Mouse (Mus musculus): ENCODE data around the gene Shroom2. TPM values are rescaled to one million over a fixed set of nuclear protein-coding genes. Genes with fewer than 3 reads are reported as not detected.
"Not testable (repeated sequence)": the region's sequence is repeated elsewhere in the genome, so short reads cannot be mapped to it uniquely, and the experiment has no call there.

Gene Shroom2
- polyA plus RNA-seq, 1 experiment, result 4.5 TPM

- no peak overlapping the region for H3K27ac ChIP-seq (ENCODE audit: insufficient read depth, low read length)
- no peak overlapping the region for H3K4me3 ChIP-seq (ENCODE audit: insufficient read depth, low read length)
- TF ChIP-seq CTCF (IDR thresholded peaks at IDR 0.05; ENCODE audit: borderline replicate concordance, insufficient read depth, low read length) (no peak), POLR2A (IDR thresholded peaks at IDR 0.05; ENCODE audit: low read depth, low read length) (no peak)
- H3K4me1 ChIP-seq (ENCODE audit: control insufficient read depth, insufficient read depth, low read length), result no peaks in the 10 kb centered on the region
Measured at GRCm38 (mm10) chrX:152762855-152763254, 6.4 kb downstream of the Shroom2 start.

GRCm38 (mm10) chrX:152762437-152762836 lies 6.8 kb downstream of the Shroom2 start:
- TF ChIP-seq CTCF (IDR thresholded peaks at IDR 0.05; ENCODE audit: borderline replicate concordance, insufficient read depth, low read length), result no peak
- TF ChIP-seq POLR2A (IDR thresholded peaks at IDR 0.05; ENCODE audit: low read depth, low read length), result no peak
- Histone ChIP-seq H3K4me3 (ENCODE audit: insufficient read depth, low read length) (no peak overlapping the region), H3K4me1 (ENCODE audit: control insufficient read depth, insufficient read depth, low read length) (no peaks in the 10 kb centered on the region), H3K27ac (ENCODE audit: insufficient read depth, low read length) (no peak overlapping the region)

- Histone ChIP-seq H3K4me1 (ENCODE audit: control insufficient read depth, insufficient read depth, low read length) (no peaks in the 10 kb centered on the region), H3K4me3 (ENCODE audit: insufficient read depth, low read length) (no peak overlapping the region), H3K27ac (ENCODE audit: insufficient read depth, low read length) (no peak overlapping the region)
- TF ChIP-seq POLR2A (IDR thresholded peaks at IDR 0.05; ENCODE audit: low read depth, low read length) (no peak), CTCF (IDR thresholded peaks at IDR 0.05; ENCODE audit: borderline replicate concordance, insufficient read depth, low read length) (no peak)
Measured at GRCm38 (mm10) chrX:152756293-152756692, 13.0 kb downstream of the Shroom2 start.

DNA sequence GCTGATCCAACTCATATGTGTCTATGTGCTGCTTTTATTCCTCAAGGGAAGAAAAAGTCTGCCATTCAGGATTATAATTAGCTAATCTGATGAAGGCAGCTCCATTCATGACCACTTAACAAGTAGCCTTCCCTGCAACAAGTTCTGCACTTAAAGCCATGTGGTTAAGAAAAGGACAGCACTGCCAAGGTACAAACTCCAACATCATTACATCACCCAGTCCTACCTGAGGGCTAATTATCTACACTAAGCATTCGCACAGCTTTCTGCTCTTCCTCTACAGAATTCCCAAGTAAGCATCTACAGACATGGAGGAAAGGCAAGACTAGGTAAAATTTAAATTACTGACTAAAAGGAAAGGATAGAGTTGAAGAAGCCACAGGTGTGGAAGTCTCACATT lies 13.4 kb downstream of the Shroom2 start:
- no peak for TF ChIP-seq CTCF (IDR thresholded peaks at IDR 0.05; ENCODE audit: borderline replicate concordance, insufficient read depth, low read length)
- TF ChIP-seq POLR2A (IDR thresholded peaks at IDR 0.05; ENCODE audit: low read depth, low read length), result no peak
- no peaks in the 10 kb centered on the region for H3K4me1 ChIP-seq (ENCODE audit: control insufficient read depth, insufficient read depth, low read length)
- H3K4me3 ChIP-seq (ENCODE audit: insufficient read depth, low read length), result no peak overlapping the region
- H3K27ac ChIP-seq (ENCODE audit: insufficient read depth, low read length), result no peak overlapping the region

DNA sequence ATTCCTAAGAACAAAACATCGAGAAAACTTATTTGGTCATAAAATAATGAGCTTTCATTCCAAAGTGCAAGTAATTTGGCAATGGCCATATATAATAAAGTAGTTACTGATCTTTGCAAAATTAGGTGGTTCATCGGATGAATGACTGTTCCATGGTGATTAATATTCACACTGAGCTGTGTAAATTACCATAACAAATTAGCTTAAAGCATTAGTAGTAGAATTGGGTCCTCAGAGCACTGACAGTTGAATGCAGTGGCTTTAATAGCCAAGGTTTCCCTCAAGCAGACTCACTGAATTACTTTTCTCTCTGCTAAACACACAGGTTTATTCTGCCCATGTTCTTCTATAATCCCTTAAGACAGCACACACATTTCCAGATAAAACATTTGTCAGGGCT lies 23.3 kb downstream of the Shroom2 start:
- H3K4me3 ChIP-seq (ENCODE audit: insufficient read depth, low read length), result no peak overlapping the region
- TF ChIP-seq POLR2A (IDR thresholded peaks at IDR 0.05; ENCODE audit: low read depth, low read length) (no peak), CTCF (IDR thresholded peaks at IDR 0.05; ENCODE audit: borderline replicate concordance, insufficient read depth, low read length) (no peak)

GRCm38 (mm10) chrX:152743642-152744041 lies 25.6 kb downstream of the Shroom2 start:
- no peak overlapping the region for H3K4me3 ChIP-seq (ENCODE audit: insufficient read depth, low read length)
- H3K27ac ChIP-seq (ENCODE audit: insufficient read depth, low read length), result no peak overlapping the region
- H3K4me1 ChIP-seq (ENCODE audit: control insufficient read depth, insufficient read depth, low read length), result peaks cover 4% of the 10 kb centered on the region; the same call in 1 of the 2 replicates
- TF ChIP-seq POLR2A (IDR thresholded peaks at IDR 0.05; ENCODE audit: low read depth, low read length), result no peak
- TF ChIP-seq CTCF (IDR thresholded peaks at IDR 0.05; ENCODE audit: borderline replicate concordance, insufficient read depth, low read length), result no peak

More for the DNA sequence above, 23.3 kb downstream of the Shroom2 start:
- Histone ChIP-seq H3K4me1 (ENCODE audit: control insufficient read depth, insufficient read depth, low read length) (no peaks in the 10 kb centered on the region), H3K27ac (ENCODE audit: insufficient read depth, low read length) (no peak overlapping the region)

GRCm38 (mm10) chrX:152738759-152739368 lies 30.4 kb downstream of the Shroom2 start:
- Histone ChIP-seq H3K27ac (ENCODE audit: insufficient read depth, low read length) (peak overlapping the region; percentile 1; the same call in 1 of the 2 replicates), H3K4me3 (ENCODE audit: insufficient read depth, low read length) (no peak overlapping the region), H3K4me1 (ENCODE audit: control insufficient read depth, insufficient read depth, low read length) (peaks cover 4% of the 10 kb centered on the region; the same call in 1 of the 2 replicates)
- TF ChIP-seq CTCF (IDR thresholded peaks at IDR 0.05; ENCODE audit: borderline replicate concordance, insufficient read depth, low read length) (no peak), POLR2A (IDR thresholded peaks at IDR 0.05; ENCODE audit: low read depth, low read length) (no peak)

GRCm38 (mm10) chrX:152738191-152738590 lies 31.1 kb downstream of the Shroom2 start:
- Histone ChIP-seq H3K4me1 (ENCODE audit: control insufficient read depth, insufficient read depth, low read length) (peaks cover 4% of the 10 kb centered on the region; the same call in 1 of the 2 replicates), H3K27ac (ENCODE audit: insufficient read depth, low read length) (peak overlapping the region; percentile 40; the same call in 1 of the 2 replicates), H3K4me3 (ENCODE audit: insufficient read depth, low read length) (no peak overlapping the region)
- no peak for TF ChIP-seq POLR2A (IDR thresholded peaks at IDR 0.05; ENCODE audit: low read depth, low read length)
- TF ChIP-seq CTCF (IDR thresholded peaks at IDR 0.05; ENCODE audit: borderline replicate concordance, insufficient read depth, low read length), result no peak

DNA sequence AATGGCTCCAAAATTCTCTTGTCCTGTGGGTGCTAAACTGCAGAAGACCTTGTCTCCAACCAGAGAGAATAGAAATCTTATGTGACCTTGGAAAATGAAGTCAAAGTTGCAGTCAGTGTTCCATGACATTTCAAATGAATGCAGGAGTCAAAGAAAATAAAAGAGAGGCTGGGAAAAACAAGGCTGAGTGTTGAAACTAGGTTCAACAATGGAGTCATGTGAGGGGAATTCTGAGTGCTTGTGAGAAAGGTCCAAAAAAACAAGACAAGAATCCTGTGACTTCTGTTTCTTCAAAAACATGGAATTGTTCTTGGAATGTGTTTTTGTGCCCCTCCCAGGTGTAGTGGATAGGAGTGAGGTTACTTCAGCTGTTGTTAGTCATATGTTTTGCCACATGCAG lies 34.0 kb downstream of the Shroom2 start:
- H3K4me3 ChIP-seq (ENCODE audit: insufficient read depth, low read length), result no peak overlapping the region
- TF ChIP-seq POLR2A (IDR thresholded peaks at IDR 0.05; ENCODE audit: low read depth, low read length) (no peak), CTCF (IDR thresholded peaks at IDR 0.05; ENCODE audit: borderline replicate concordance, insufficient read depth, low read length) (no peak)
- no peak overlapping the region for H3K27ac ChIP-seq (ENCODE audit: insufficient read depth, low read length)
- H3K4me1 ChIP-seq (ENCODE audit: control insufficient read depth, insufficient read depth, low read length), result peaks cover 4% of the 10 kb centered on the region; the same call in 1 of the 2 replicates

GRCm38 (mm10) chrX:152716693-152717092 lies 52.6 kb downstream of the Shroom2 start:
- H3K27ac ChIP-seq (ENCODE audit: insufficient read depth, low read length), result no peak overlapping the region; the same call in 1 of the 2 replicates
- no peak overlapping the region for H3K4me3 ChIP-seq (ENCODE audit: insufficient read depth, low read length)
- H3K4me1 ChIP-seq (ENCODE audit: control insufficient read depth, insufficient read depth, low read length), result no peaks in the 10 kb centered on the region
- TF ChIP-seq CTCF (IDR thresholded peaks at IDR 0.05; ENCODE audit: borderline replicate concordance, insufficient read depth, low read length) (no peak), POLR2A (IDR thresholded peaks at IDR 0.05; ENCODE audit: low read depth, low read length) (no peak)

- H3K4me1 ChIP-seq (ENCODE audit: control insufficient read depth, insufficient read depth, low read length); H3K4me3 ChIP-seq (ENCODE audit: insufficient read depth, low read length); H3K27ac ChIP-seq (ENCODE audit: insufficient read depth, low read length): not testable (repeated sequence)
Measured at GRCm38 (mm10) chrX:152710715-152711114, 58.5 kb downstream of the Shroom2 start.
